Mouse (Mus musculus) embryo, embryonic 9.5 days (tissue): ENCODE measurements around the gene Syt3.

Experiments used
- DNase-seq: peaks from one replicate; pipeline ENCODE4 v3.0.0-alpha.2; 2017; ENCODE audit errors: extremely low spot score

Gene Syt3

GRCm38 (mm10) chr7:44383980-44384715, at the start of gene Syt3:
Gene Syt3, plus strand, starts transcription at chr7:44384102.
- DNase-seq, result peak; percentile 73

- DNase-seq, result no peak
These were observed 49.8 kb upstream of the Syt3 start for GRCm38 (mm10) chr7:44334139-44334538.

DNA sequence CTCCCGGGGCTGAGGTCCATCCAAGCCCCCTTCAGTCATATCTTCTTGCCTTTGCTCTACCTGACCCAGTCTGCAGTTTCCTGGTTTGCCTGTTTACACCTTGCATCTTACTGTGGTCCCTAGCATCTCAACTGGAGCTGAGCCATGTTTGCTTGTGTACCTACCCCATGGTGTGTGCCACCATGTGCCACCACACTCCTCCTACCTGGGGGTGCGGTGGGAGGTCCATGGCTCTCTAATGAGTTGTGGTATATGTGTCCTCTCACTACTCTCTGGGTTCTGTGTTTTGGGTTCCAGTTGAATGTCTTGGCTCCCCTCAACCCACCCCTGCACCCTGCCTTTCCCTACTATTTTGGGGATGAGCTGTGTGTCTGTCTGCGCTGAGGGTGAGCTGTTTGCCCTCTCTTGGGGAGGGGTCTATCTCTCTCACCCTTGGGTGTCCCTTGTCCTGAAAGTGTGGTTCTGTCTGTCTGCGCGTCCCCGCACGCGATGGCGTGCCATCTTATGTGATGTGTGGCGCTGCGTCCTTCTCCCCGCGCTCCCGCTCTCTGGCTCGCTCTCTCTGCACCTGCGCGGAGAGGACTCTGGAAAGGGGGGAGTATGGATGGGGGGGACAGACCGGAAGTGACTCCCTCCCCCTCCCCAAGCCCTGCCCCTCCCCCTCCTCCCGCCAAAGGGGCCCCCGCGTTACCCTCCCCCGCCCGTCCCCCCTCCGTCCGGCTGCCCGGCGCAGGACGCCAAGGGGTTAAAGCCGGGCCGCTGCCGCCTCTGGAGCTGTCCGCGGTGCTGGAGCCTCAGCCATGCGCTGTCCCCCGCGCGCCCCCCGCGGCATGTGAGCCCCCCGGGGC, 48.6 kb upstream of the Syt3 start:
- DNase-seq, result peak; percentile 63

DNA sequence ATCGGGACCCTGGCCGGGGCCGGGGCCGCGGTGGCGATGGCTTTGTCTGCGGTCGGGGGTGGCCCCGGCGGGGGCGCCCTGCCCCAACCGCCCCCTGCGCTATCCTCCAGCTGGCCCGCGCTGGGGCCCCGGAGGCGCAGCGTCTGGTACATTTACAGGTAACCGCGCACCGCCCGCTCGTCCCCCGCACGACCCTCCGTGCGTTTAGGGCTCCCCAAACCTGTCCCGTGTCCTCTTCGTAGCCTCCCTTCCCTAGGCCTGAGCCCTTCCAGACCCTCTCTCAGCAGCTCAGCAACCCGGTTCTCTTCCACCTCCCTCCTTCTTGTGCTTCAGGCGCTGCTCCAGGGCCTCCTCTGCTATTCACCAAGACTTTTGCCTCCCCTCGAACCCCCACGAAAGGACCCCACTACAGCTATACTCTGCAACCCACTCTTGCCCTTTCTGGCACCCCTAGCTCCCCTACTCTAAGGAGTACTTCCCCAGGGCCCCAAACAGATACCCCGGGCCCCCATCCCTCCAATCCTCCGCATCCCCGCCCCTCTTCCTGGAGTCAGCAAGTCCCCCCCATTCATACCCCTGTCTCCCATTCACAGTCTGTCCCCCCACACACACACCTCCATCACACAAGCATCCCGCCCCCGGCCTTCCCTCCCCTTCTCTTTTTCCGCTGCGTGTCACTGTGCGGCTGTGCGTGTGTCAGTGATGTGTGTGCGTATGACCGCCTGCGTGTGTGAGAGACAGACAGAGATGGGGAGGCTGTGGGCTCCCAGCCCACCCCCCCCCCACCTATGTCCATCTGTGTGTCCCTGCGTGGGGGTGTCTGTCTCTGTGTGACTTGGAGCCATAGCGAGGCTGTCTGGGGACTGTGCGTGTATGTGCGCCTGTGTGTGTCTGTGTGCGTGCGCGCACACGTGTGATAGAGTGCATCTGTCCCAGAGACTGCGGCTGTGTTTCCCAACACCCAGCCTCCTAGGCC, 47.6 kb upstream of the Syt3 start:
- no peak for DNase-seq

DNA sequence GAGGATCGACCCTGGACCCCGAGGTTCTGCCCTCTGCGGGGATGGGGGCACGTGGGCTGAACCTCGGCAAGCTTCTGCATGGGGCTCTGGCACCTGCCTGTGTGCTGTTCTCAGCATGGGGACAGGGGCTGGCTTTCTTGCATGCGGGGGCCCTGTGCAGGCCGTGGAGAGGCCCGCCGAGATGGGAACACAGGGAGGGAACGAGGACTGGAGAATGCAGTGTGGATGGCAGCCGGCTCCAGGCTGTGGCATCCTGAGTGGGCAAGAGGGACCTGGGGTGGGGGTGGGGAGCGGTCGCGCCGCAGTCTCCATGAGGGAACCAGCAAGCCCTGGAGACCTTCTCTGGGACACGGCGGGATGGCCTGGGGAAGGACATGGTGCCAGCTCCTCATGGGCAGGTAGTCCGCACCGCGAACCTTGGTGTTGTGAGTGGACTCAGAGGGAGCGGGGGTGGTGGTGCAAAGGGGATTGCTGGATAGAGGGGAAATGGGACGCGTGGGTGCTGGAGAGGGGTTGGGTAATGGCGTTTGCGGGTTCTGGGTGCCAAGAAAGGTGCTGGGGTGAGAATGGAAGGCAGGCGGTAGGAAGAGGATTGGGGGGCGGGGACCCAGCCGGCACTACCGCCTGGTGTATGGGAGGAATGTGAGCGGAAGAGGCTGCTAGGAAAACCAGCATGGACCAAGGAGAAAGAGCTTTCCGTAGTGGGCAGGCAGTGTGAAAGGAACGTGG, 46.6 kb upstream of the Syt3 start:
- no peak for DNase-seq

- DNase-seq, result no peak
These were observed 43.7 kb upstream of the Syt3 start for GRCm38 (mm10) chr7:44340226-44340625.

DNA sequence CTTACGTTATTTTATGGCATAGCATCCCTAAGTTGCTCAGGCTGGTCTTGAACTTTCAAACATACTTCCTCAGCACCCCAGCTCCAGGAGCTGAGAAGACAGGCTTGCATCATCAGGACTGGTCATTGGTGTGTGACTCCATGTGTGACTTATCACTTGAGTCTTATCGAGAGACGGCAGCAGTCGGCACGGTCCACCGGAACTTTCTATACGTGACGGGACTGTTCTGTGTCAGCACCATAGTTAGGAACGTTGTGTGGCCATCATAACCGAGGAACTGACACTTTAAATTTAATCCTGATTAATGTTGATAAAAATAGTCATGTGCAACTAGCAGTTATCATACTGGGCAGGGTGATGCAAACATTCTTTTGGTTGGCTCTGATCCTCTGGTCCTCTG, 42.8 kb upstream of the Syt3 start:
- DNase-seq, result no peak

DNA sequence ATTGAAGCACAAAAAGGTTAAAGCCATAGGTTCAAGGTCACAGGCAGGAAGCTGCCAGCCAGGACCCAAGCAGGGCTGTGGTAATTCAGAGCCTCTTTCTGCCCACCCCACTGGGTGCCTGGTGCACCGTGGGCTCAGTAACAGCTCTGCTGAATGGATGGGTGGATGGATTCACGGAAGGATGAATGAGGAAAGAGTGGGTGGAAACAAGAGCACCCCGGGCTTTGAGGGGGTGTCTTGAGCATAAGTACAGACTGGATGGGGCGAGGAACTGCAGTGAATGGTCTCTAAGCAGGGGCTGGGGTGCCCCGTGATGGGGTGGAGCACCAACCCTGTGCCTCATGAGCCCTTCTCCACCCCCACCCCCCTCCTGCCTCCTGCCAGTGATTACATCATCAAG, 42.2 kb upstream of the Syt3 start:
- no peak for DNase-seq

DNA sequence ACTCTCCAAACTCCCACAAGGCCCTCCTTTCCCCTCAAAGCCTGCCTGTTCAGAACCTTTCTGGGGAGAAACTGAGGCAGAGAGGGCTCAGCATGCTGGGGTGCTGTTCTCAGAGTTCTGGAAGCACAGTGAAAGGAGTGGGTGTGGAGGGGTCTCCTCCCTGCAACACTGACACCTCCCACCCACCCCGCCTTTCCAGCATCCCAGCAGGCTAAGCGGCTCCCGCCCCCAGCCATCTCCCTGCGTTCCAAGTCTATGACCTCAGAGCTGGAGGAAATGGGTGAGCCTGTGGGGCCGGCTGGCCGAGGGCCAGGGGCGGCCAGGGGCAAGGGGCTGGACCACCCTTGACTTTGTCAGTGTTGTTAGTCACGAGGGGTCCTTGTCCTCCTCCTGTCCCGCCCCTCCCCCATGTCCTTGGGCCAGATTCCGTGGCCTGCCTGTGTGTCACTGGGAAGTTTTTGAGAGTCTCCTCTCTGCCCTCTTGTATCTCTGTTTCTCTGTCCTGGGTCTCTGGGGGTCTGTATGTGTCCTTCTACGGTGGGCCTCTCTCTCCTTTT, 40.4 kb upstream of the Syt3 start:
- no peak for DNase-seq

DNA sequence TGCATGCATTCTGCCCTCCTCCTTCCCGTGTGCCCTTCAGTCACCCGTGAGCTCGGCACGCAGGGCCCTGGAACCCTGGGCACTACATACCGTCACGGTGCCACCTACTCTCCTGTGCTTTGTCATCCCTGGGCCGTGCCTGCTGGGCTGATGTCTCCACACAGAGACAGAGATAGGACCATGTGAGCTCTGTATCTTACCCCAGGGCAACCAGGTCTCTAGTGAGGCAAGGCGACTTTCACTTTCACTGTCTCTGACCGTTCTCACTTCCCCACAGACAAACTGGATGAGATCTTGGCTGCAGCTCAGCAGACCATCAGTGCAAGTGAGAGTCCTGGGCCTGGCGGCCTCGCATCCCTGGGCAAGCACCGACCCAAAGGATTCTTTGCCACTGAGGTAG, 39.3 kb upstream of the Syt3 start:
- DNase-seq, result no peak

- no peak for DNase-seq
These were observed 34.9 kb upstream of the Syt3 start for GRCm38 (mm10) chr7:44349043-44349442.

- peak; percentile 88 for DNase-seq
These were observed 32.8 kb upstream of the Syt3 start for GRCm38 (mm10) chr7:44350957-44351711.

GRCm38 (mm10) chr7:44351881-44352749, 31.8 kb upstream of the Syt3 start:
- no peak for DNase-seq

DNA sequence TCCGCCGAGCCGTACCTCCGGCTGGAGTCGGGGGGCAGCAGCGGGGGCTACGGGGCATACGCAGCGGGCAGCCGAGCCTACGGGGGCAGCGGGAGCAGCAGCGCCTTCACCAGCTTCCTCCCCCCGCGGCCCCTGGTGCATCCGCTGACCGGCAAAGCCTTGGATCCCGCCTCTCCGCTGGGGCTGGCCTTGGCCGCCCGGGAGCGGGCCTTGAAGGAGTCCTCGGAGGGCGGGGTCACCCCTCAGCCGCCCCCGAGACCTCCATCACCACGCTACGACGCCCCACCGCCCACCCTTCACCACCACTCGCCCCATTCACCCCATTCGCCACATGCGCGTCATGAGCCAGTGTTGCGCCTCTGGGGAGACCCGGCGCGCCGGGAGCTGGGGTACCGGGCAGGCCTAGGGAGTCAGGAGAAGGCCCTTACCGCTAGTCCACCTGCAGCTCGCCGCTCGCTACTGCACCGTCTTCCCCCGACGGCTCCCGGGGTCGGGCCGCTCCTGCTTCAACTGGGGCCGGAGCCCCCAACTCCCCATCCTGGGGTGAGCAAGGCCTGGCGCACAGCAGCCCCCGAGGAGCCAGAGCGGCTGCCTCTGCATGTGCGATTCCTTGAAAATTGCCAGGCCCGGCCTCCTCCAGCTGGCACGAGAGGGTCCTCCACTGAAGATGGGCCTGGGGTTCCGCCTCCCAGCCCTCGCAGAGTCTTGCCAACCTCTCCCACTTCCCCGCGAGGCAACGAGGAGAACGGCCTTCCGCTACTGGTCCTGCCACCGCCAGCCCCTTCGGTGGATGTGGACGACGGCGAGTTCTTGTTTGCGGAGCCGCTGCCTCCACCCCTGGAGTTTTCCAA, 30.9 kb upstream of the Syt3 start:
- DNase-seq, result no peak

DNA sequence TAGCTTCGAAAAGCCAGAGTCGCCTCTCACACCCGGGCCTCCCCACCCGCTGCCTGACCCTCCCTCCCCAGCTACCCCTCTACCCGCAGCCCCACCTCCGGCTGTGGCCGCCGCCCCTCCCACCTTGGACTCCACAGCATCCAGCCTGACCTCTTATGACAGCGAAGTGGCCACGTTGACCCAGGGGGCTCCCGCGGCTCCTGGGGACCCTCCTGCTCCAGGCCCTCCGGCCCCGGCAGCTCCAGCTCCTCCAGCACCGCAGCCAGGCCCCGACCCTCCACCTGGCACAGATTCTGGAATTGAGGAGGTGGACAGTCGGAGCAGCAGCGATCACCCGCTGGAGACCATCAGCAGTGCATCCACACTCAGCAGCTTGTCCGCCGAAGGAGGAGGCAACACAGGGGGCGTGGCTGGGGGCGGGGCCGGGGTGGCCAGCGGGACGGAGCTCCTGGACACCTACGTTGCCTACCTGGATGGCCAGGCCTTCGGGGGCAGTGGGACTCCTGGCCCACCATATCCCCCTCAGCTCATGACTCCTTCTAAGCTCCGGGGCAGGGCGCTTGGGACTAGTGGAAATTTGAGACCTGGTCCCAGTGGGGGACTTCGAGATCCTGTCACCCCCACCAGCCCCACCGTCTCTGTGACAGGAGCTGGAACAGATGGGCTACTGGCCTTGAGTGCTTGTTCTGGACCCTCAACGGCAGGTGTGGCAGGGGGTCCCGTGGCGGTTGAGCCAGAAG, 30.1 kb upstream of the Syt3 start:
- DNase-seq, result peak; percentile 70

GRCm38 (mm10) chr7:44355411-44355810, 28.5 kb upstream of the Syt3 start:
- DNase-seq, result no peak
